Mouse (Mus musculus): ENCODE measurements around the gene Tnfaip3. TPM values are rescaled to one million over a fixed set of nuclear protein-coding genes. Genes with fewer than 3 reads are reported as not detected.

The Tnfaip3 gene
- polyA plus RNA-seq, 1 experiment from 2014 or later = 1.1 TPM

DNA sequence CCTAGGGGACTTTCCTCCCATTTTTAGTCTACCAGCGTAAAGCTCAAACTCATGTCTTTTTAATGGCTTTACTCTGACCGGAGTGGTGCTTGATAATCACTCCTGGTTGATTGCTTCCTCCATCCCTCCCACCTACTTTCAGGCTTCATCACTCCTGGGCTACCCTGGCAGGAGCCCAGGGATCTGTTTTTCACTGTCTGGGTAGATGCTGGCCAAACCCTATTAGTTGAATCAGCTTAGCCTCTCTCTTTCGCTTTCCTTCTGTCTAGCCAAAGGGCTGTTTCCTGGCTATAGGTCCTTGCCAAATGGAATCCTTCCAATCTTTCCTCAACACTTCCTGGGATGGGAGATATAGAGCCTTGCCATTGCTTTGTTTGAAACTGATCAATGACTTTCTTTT is 19.3 kb upstream of the Tnfaip3 start:
- WGBS = 91% methylated on average over 3 of the region's 3 CpGs

DNA sequence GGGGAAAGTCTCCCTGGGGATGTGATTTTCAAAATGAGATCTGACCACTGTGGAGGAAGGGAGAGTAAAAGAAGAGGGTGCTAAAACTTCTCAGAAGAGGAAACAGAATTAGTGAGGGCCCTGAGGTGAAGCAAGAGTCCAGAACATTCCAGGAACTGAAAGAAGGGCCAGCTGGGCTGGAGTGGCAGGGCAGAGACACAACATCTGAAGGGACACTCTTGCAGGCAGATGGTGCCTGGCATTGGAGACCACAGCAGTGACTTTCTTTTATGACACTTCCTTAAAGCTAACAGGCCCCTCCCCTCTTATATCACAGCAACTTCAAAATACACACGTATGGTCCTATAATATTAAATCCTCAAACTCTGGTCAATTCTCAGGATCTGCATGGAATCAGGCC is 18.2 kb upstream of the Tnfaip3 start:
- Histone ChIP-seq H3K27ac (no peak overlapping the region), H3K4me1 (no peaks in the 10 kb centered on the region), H3K4me3 (no peak overlapping the region), H3K36me3 (replicated peaks) (no peaks in the 10 kb centered on the region), H3K27me3 (ENCODE audit: poor library complexity, severe bottlenecking) (no peaks in the 10 kb centered on the region), H3K9me3 (no peaks in the 10 kb centered on the region)
- no peak for DNase-seq (ENCODE audit: extremely low spot score, low spot score)
- WGBS = 82% methylated on average over 1 of the region's 1 CpGs

More for the DNA sequence above, 19.3 kb upstream of the Tnfaip3 start:
- DNase-seq (ENCODE audit: extremely low spot score, low spot score) = no peak
- Histone ChIP-seq H3K36me3 (replicated peaks) (no peaks in the 10 kb centered on the region), H3K4me3 (no peak overlapping the region), H3K9me3 (no peaks in the 10 kb centered on the region), H3K27me3 (ENCODE audit: poor library complexity, severe bottlenecking) (no peaks in the 10 kb centered on the region), H3K27ac (no peak overlapping the region), H3K4me1 (no peaks in the 10 kb centered on the region)

DNA sequence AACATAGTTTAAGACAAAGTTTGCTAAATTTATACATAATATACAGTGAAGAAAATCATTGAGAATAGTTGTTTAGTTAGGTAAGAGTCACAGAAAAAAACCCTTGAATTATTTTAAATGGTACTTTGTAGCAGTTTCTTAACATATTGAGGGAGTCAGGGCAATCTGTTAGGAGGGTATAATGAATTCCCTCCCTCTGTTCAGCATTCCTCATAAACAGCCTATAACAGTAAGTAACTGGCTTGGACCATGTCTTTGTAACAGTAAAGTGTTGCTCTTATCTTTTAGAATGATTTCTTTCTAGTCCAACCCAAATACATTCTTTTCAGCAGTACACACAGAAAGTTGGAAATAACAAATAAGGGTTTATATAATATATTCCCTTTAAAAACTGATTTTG is 16.4 kb upstream of the Tnfaip3 start:
- Histone ChIP-seq H3K36me3 (replicated peaks) (no peaks in the 10 kb centered on the region), H3K4me1 (no peaks in the 10 kb centered on the region), H3K27ac (no peak overlapping the region), H3K27me3 (ENCODE audit: poor library complexity, severe bottlenecking) (no peaks in the 10 kb centered on the region), H3K4me3 (no peak overlapping the region), H3K9me3 (no peaks in the 10 kb centered on the region)
- no peak for DNase-seq (ENCODE audit: extremely low spot score, low spot score)

- DNase-seq (ENCODE audit: extremely low spot score, low spot score) = no peak
- 79% methylated on average over 2 of the region's 2 CpGs for WGBS
- no peaks in the 10 kb centered on the region for H3K36me3 ChIP-seq (replicated peaks)
- H3K4me1 ChIP-seq = no peaks in the 10 kb centered on the region
- no peaks in the 10 kb centered on the region for H3K27me3 ChIP-seq (ENCODE audit: poor library complexity, severe bottlenecking)
- no peak overlapping the region for H3K27ac ChIP-seq
- H3K9me3 ChIP-seq = no peaks in the 10 kb centered on the region
- H3K4me3 ChIP-seq = no peak overlapping the region
Observed at GRCm38 (mm10) chr10:19030628-19031027, 15.2 kb upstream of the Tnfaip3 start.

- Histone ChIP-seq H3K27ac (no peak overlapping the region), H3K27me3 (ENCODE audit: poor library complexity, severe bottlenecking) (no peaks in the 10 kb centered on the region), H3K4me1 (no peaks in the 10 kb centered on the region), H3K9me3 (no peaks in the 10 kb centered on the region), H3K36me3 (replicated peaks) (no peaks in the 10 kb centered on the region), H3K4me3 (no peak overlapping the region)
- DNase-seq (ENCODE audit: extremely low spot score, low spot score) = no peak
- WGBS = 94% methylated on average over 5 of the region's 5 CpGs
Observed at GRCm38 (mm10) chr10:19026710-19027109, 11.3 kb upstream of the Tnfaip3 start.

GRCm38 (mm10) chr10:19024353-19024752 is 8.9 kb upstream of the Tnfaip3 start:
- 89% methylated on average over 5 of the region's 5 CpGs for WGBS
- no peaks in the 10 kb centered on the region for H3K36me3 ChIP-seq (replicated peaks)
- no peak overlapping the region for H3K27ac ChIP-seq
- H3K27me3 ChIP-seq (ENCODE audit: poor library complexity, severe bottlenecking) = no peaks in the 10 kb centered on the region
- no peaks in the 10 kb centered on the region for H3K4me1 ChIP-seq
- no peaks in the 10 kb centered on the region for H3K9me3 ChIP-seq
- DNase-seq (ENCODE audit: extremely low spot score, low spot score) = no peak
- no peak overlapping the region for H3K4me3 ChIP-seq

GRCm38 (mm10) chr10:19023622-19024326 is 8.3 kb upstream of the Tnfaip3 start:
- DNase-seq (ENCODE audit: extremely low spot score, low spot score) = no peak
- WGBS = 85% methylated on average over 5 of the region's 5 CpGs
- Histone ChIP-seq H3K9me3 (no peaks in the 10 kb centered on the region), H3K36me3 (replicated peaks) (no peaks in the 10 kb centered on the region), H3K27me3 (ENCODE audit: poor library complexity, severe bottlenecking) (no peaks in the 10 kb centered on the region), H3K4me1 (no peaks in the 10 kb centered on the region), H3K4me3 (no peak overlapping the region), H3K27ac (no peak overlapping the region)

DNA sequence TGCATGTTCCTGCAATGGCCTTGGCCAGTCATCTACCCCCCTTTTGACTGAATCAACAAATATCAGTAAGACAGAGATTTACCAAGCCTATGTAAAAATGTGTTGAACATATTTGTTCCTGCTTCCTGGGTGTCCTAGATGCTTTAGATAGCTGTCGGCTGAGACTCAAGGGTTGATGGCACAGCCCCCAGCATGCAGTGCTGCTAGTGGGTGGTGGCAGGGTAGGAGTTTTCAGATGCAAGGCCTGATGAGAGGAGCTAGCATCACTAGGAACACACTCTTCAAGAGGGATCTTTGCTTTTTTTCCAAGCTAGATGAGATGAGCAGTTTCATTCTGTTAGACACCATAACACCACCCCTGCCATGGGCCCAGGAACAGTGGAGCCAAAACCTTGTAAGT is 6.8 kb upstream of the Tnfaip3 start:
- Histone ChIP-seq H3K4me3 (no peak overlapping the region), H3K4me1 (no peaks in the 10 kb centered on the region), H3K9me3 (no peaks in the 10 kb centered on the region), H3K27me3 (ENCODE audit: poor library complexity, severe bottlenecking) (peaks cover 4% of the 10 kb centered on the region; the same call in 1 of the 2 replicates), H3K27ac (no peak overlapping the region), H3K36me3 (replicated peaks) (no peaks in the 10 kb centered on the region)
- WGBS = 96% methylated on average over 1 of the region's 1 CpGs
- DNase-seq (ENCODE audit: extremely low spot score, low spot score) = no peak

DNA sequence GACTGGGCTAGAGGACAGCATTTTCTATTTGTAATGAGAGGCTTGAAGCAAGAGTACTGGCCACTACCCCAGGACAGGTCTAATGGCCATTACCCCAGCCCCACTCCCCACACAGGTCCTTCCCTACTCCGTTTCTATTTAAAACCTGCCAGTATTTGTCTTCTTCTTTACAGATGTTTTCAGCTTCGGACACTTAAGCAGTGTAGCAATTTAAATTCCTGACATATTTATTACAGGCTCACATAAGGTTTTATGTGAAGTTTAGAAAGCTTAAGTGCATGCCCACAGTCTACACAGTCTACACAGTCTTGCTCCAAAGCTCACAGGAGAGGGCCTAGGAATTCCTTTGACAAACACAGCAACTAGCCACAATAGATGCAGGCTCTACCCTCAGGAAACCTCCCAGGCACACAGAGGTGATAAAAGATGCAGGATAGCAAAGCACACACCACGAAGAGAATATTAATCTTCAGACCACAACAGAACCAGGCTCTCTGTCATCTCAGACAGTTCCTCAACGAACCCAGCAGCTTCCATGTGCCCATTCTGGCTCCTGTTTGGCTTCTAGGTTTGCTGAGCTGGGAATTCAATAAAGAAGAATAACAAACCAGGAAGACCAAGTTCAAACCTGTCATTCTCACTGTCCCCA is 1.5 kb upstream of the Tnfaip3 start:
- peaks cover 28% of the 10 kb centered on the region for H3K27me3 ChIP-seq (ENCODE audit: poor library complexity, severe bottlenecking)

GRCm38 (mm10) chr10:19014381-19015256 is 838 bp downstream of the Tnfaip3 start:
- WGBS = under 1% methylated on average over 43 of the region's 43 CpGs
- H3K27ac ChIP-seq = peak overlapping the region; percentile 87
- peak; percentile 39 for DNase-seq (ENCODE audit: extremely low spot score, low spot score)
- no peaks in the 10 kb centered on the region for H3K9me3 ChIP-seq
- peaks cover 23% of the 10 kb centered on the region for H3K4me1 ChIP-seq
- peak overlapping the region; percentile 84 for H3K4me3 ChIP-seq
- no peaks in the 10 kb centered on the region for H3K36me3 ChIP-seq (replicated peaks)
- H3K27me3 ChIP-seq (ENCODE audit: poor library complexity, severe bottlenecking) = peaks cover 28% of the 10 kb centered on the region

More for the DNA sequence above, 1.5 kb upstream of the Tnfaip3 start:
- H3K36me3 ChIP-seq (replicated peaks) = no peaks in the 10 kb centered on the region
- peaks cover 23% of the 10 kb centered on the region for H3K4me1 ChIP-seq
- 74% methylated on average over 4 of the region's 4 CpGs for WGBS
- no peaks in the 10 kb centered on the region for H3K9me3 ChIP-seq
- H3K4me3 ChIP-seq = no peak overlapping the region
- no peak overlapping the region for H3K27ac ChIP-seq
- no peak for DNase-seq (ENCODE audit: extremely low spot score, low spot score)

- Histone ChIP-seq H3K27ac (no peak overlapping the region), H3K36me3 (replicated peaks) (no peaks in the 10 kb centered on the region), H3K9me3 (no peaks in the 10 kb centered on the region), H3K4me3 (no peak overlapping the region), H3K27me3 (ENCODE audit: poor library complexity, severe bottlenecking) (peaks cover 28% of the 10 kb centered on the region), H3K4me1 (peaks cover 23% of the 10 kb centered on the region)
- no peak for DNase-seq (ENCODE audit: extremely low spot score, low spot score)
- WGBS = 88% methylated on average over 3 of the region's 3 CpGs
Observed at GRCm38 (mm10) chr10:19013351-19013750, 2.1 kb downstream of the Tnfaip3 start.

GRCm38 (mm10) chr10:19012616-19013015 is 2.8 kb downstream of the Tnfaip3 start:
- Histone ChIP-seq H3K36me3 (replicated peaks) (no peaks in the 10 kb centered on the region), H3K9me3 (no peaks in the 10 kb centered on the region), H3K4me1 (peaks cover 23% of the 10 kb centered on the region), H3K4me3 (no peak overlapping the region), H3K27me3 (ENCODE audit: poor library complexity, severe bottlenecking) (peaks cover 28% of the 10 kb centered on the region), H3K27ac (no peak overlapping the region)
- 90% methylated on average over 3 of the region's 3 CpGs for whole genome bisulfite sequencing
- no peak for DNase-seq (ENCODE audit: extremely low spot score, low spot score)

Data from forebrain, embryonic 10.5 days (tissue).